Mouse (Mus musculus): ENCODE measurements at regions not wholly inside any gene's neighbourhood (a gene's known extent, or its start where the extent isn't known, plus 50 kb on each side); places are given as distances from the start of the nearest gene placed in this dataset.

GRCm38 (mm10) chr2:107552569-107552968 lies 262.1 kb downstream of the Kcna4 start:
- WGBS = 33% methylated on average over 1 of the region's 1 CpGs
- Histone ChIP-seq H3K27ac (ENCODE audit: low read depth, low read length) (no peak overlapping the region), H3K4me1 (ENCODE audit: control insufficient read depth, insufficient read depth, low read depth, low read length) (no peaks in the 10 kb centered on the region), H3K9me3 (ENCODE audit: control insufficient read depth, low read length) (no peaks in the 10 kb centered on the region), H3K4me3 (ENCODE audit: low read length) (no peak overlapping the region), H3K36me3 (ENCODE audit: control insufficient read depth, insufficient read depth, low read length) (no peaks in the 10 kb centered on the region), H3K27me3 (replicated peaks; ENCODE audit: control insufficient read depth, insufficient read depth, low read length) (no peaks in the 10 kb centered on the region), H3K4me2 (ENCODE audit: low read length) (no peak overlapping the region), H3K9ac (ENCODE audit: low read depth, low read length) (no peak overlapping the region)
- ATAC-seq = no peak; the same call in 1 of the 2 replicates

GRCm38 (mm10) chr2:107556239-107556638 lies 265.8 kb downstream of the Kcna4 start:
- H3K9me3 ChIP-seq (ENCODE audit: control insufficient read depth, low read length) = no peaks in the 10 kb centered on the region
- H3K27ac ChIP-seq (ENCODE audit: low read depth, low read length) = no peak overlapping the region
- 81% methylated on average over 3 of the region's 3 CpGs for WGBS
- no peak overlapping the region for H3K9ac ChIP-seq (ENCODE audit: low read depth, low read length)
- no peaks in the 10 kb centered on the region for H3K4me1 ChIP-seq (ENCODE audit: control insufficient read depth, insufficient read depth, low read depth, low read length)
- H3K4me3 ChIP-seq (ENCODE audit: low read length) = no peak overlapping the region
- ATAC-seq = no peak
- H3K36me3 ChIP-seq (ENCODE audit: control insufficient read depth, insufficient read depth, low read length) = no peaks in the 10 kb centered on the region
- no peaks in the 10 kb centered on the region for H3K27me3 ChIP-seq (replicated peaks; ENCODE audit: control insufficient read depth, insufficient read depth, low read length)
- no peak overlapping the region for H3K4me2 ChIP-seq (ENCODE audit: low read length)

GRCm38 (mm10) chr2:107569618-107570017 lies 279.2 kb downstream of the Kcna4 start:
- Histone ChIP-seq H3K9me3 (ENCODE audit: control insufficient read depth, low read length) (no peaks in the 10 kb centered on the region), H3K36me3 (ENCODE audit: control insufficient read depth, insufficient read depth, low read length) (no peaks in the 10 kb centered on the region), H3K4me2 (ENCODE audit: low read length) (no peak overlapping the region), H3K9ac (ENCODE audit: low read depth, low read length) (no peak overlapping the region), H3K4me1 (ENCODE audit: control insufficient read depth, insufficient read depth, low read depth, low read length) (no peaks in the 10 kb centered on the region), H3K27ac (ENCODE audit: low read depth, low read length) (no peak overlapping the region), H3K27me3 (replicated peaks; ENCODE audit: control insufficient read depth, insufficient read depth, low read length) (no peaks in the 10 kb centered on the region), H3K4me3 (ENCODE audit: low read length) (no peak overlapping the region)
- no peak for ATAC-seq
- WGBS = 92% methylated on average over 2 of the region's 2 CpGs

GRCm38 (mm10) chr2:107609872-107610559 lies 319.6 kb downstream of the Kcna4 start:
- H3K27ac ChIP-seq (ENCODE audit: low read depth, low read length) = no peak overlapping the region
- no peak for ATAC-seq
- no peak overlapping the region for H3K4me2 ChIP-seq (ENCODE audit: low read length)
- 42% methylated on average over 5 of the region's 5 CpGs for WGBS
- no peak overlapping the region for H3K9ac ChIP-seq (ENCODE audit: low read depth, low read length)
- no peaks in the 10 kb centered on the region for H3K27me3 ChIP-seq (replicated peaks; ENCODE audit: control insufficient read depth, insufficient read depth, low read length)
- H3K9me3 ChIP-seq (ENCODE audit: control insufficient read depth, low read length) = no peaks in the 10 kb centered on the region
- no peaks in the 10 kb centered on the region for H3K36me3 ChIP-seq (ENCODE audit: control insufficient read depth, insufficient read depth, low read length)
- no peak overlapping the region for H3K4me3 ChIP-seq (ENCODE audit: low read length)
- H3K4me1 ChIP-seq (ENCODE audit: control insufficient read depth, insufficient read depth, low read depth, low read length) = no peaks in the 10 kb centered on the region

GRCm38 (mm10) chr2:107611811-107612210 lies 321.4 kb downstream of the Kcna4 start:
- Histone ChIP-seq H3K9ac (ENCODE audit: low read depth, low read length) (no peak overlapping the region), H3K36me3 (ENCODE audit: control insufficient read depth, insufficient read depth, low read length) (no peaks in the 10 kb centered on the region), H3K4me2 (ENCODE audit: low read length) (no peak overlapping the region), H3K4me3 (ENCODE audit: low read length) (no peak overlapping the region), H3K27ac (ENCODE audit: low read depth, low read length) (no peak overlapping the region), H3K9me3 (ENCODE audit: control insufficient read depth, low read length) (no peaks in the 10 kb centered on the region), H3K4me1 (ENCODE audit: control insufficient read depth, insufficient read depth, low read depth, low read length) (no peaks in the 10 kb centered on the region), H3K27me3 (replicated peaks; ENCODE audit: control insufficient read depth, insufficient read depth, low read length) (no peaks in the 10 kb centered on the region)
- 29% methylated on average over 5 of the region's 5 CpGs for WGBS
- ATAC-seq = no peak

- Histone ChIP-seq H3K27ac (ENCODE audit: low read depth, low read length) (no peak overlapping the region), H3K9ac (ENCODE audit: low read depth, low read length) (no peak overlapping the region), H3K9me3 (ENCODE audit: control insufficient read depth, low read length) (no peaks in the 10 kb centered on the region), H3K36me3 (ENCODE audit: control insufficient read depth, insufficient read depth, low read length) (no peaks in the 10 kb centered on the region), H3K4me2 (ENCODE audit: low read length) (no peak overlapping the region), H3K4me1 (ENCODE audit: control insufficient read depth, insufficient read depth, low read depth, low read length) (no peaks in the 10 kb centered on the region), H3K27me3 (replicated peaks; ENCODE audit: control insufficient read depth, insufficient read depth, low read length) (no peaks in the 10 kb centered on the region), H3K4me3 (ENCODE audit: low read length) (no peak overlapping the region)
- 14% methylated on average over 2 of the region's 2 CpGs for WGBS
- 0 out of 2 replicates have a peak, but pooled peaks have one; percentile 42 for ATAC-seq
Observed at GRCm38 (mm10) chr2:107612221-107612620, 321.8 kb downstream of the Kcna4 start.

GRCm38 (mm10) chr2:107614715-107615114 lies 324.3 kb downstream of the Kcna4 start:
- 71% methylated on average over 3 of the region's 3 CpGs for WGBS

GRCm38 (mm10) chr2:107627458-107627857 lies 337.0 kb downstream of the Kcna4 start:
- no peaks in the 10 kb centered on the region for H3K36me3 ChIP-seq (ENCODE audit: control insufficient read depth, insufficient read depth, low read length)
- no peaks in the 10 kb centered on the region for H3K9me3 ChIP-seq (ENCODE audit: control insufficient read depth, low read length)
- no peak for ATAC-seq
- H3K4me3 ChIP-seq (ENCODE audit: low read length) = no peak overlapping the region
- no peak overlapping the region for H3K27ac ChIP-seq (ENCODE audit: low read depth, low read length)
- H3K27me3 ChIP-seq (replicated peaks; ENCODE audit: control insufficient read depth, insufficient read depth, low read length) = no peaks in the 10 kb centered on the region
- H3K9ac ChIP-seq (ENCODE audit: low read depth, low read length) = no peak overlapping the region
- H3K4me1 ChIP-seq (ENCODE audit: control insufficient read depth, insufficient read depth, low read depth, low read length) = no peaks in the 10 kb centered on the region
- no peak overlapping the region for H3K4me2 ChIP-seq (ENCODE audit: low read length)

More at GRCm38 (mm10) chr2:107614715-107615114, 324.3 kb downstream of the Kcna4 start:
- no peak for ATAC-seq
- Histone ChIP-seq H3K9me3 (ENCODE audit: control insufficient read depth, low read length) (no peaks in the 10 kb centered on the region), H3K27me3 (replicated peaks; ENCODE audit: control insufficient read depth, insufficient read depth, low read length) (no peaks in the 10 kb centered on the region), H3K4me2 (ENCODE audit: low read length) (no peak overlapping the region), H3K36me3 (ENCODE audit: control insufficient read depth, insufficient read depth, low read length) (no peaks in the 10 kb centered on the region), H3K4me3 (ENCODE audit: low read length) (no peak overlapping the region), H3K4me1 (ENCODE audit: control insufficient read depth, insufficient read depth, low read depth, low read length) (no peaks in the 10 kb centered on the region), H3K9ac (ENCODE audit: low read depth, low read length) (no peak overlapping the region), H3K27ac (ENCODE audit: low read depth, low read length) (no peak overlapping the region)

- no peak overlapping the region for H3K9ac ChIP-seq (ENCODE audit: low read depth, low read length)
- H3K27ac ChIP-seq (ENCODE audit: low read depth, low read length) = no peak overlapping the region
- H3K4me3 ChIP-seq (ENCODE audit: low read length) = no peak overlapping the region
- no peaks in the 10 kb centered on the region for H3K36me3 ChIP-seq (ENCODE audit: control insufficient read depth, insufficient read depth, low read length)
- H3K4me2 ChIP-seq (ENCODE audit: low read length) = no peak overlapping the region
- H3K27me3 ChIP-seq (replicated peaks; ENCODE audit: control insufficient read depth, insufficient read depth, low read length) = no peaks in the 10 kb centered on the region
- H3K9me3 ChIP-seq (ENCODE audit: control insufficient read depth, low read length) = no peaks in the 10 kb centered on the region
- peak; percentile 69 for ATAC-seq
- no peaks in the 10 kb centered on the region for H3K4me1 ChIP-seq (ENCODE audit: control insufficient read depth, insufficient read depth, low read depth, low read length)
Observed at GRCm38 (mm10) chr2:107659176-107659575, 368.7 kb downstream of the Kcna4 start.
